ENCODE assay signal across 17 mouse cellular contexts in genomic region chr9:15541735-15542354, GRCm38 (mm10). TPM values are rescaled to one million over a fixed set of nuclear protein-coding genes. Genes with fewer than 3 reads are reported as not detected.
A peak's percentile ranks its signal among the peaks of the same experiment; 100 is the strongest.
DNase-seq lines count a peak whose midpoint lies in the region; ATAC-seq lines count a peak whose summit lies in the region.
"Had no signal": no experiment of that assay in that cellular context is flagged by ENCODE, and none has a peak within 500 bp of the region (broad histone marks: within the 10 kb centered on the region; RNA-seq: fewer than 3 reads in every experiment).

No protein-coding gene starts in this region.

- H3K4me1 ChIP-seq in kidney, embryonic 15.5 days: peaks cover 15% of the 10 kb centered on the region
- peaks cover 15% of the 10 kb centered on the region; the same call in 1 of the 2 replicates for H3K4me1 ChIP-seq in intestine, embryonic 15.5 days (replicated peaks)
- H3K4me1 ChIP-seq: forebrain, embryonic 15.5 days had no signal

- H3K27me3 ChIP-seq in kidney, embryonic 15.5 days: no peaks in the 10 kb centered on the region
- H3K27me3 ChIP-seq in intestine, embryonic 15.5 days (replicated peaks): no peaks in the 10 kb centered on the region
- H3K27me3 ChIP-seq: embryonic facial prominence, embryonic 13.5 days; forebrain, embryonic 15.5 days; heart, embryonic 15.5 days; lung, embryonic 15.5 days had no signal

- no peaks in the 10 kb centered on the region for H3K9me3 ChIP-seq in kidney, embryonic 15.5 days (replicated peaks)
- no peaks in the 10 kb centered on the region for H3K9me3 ChIP-seq in intestine, embryonic 15.5 days
- H3K9me3 ChIP-seq: embryonic facial prominence, embryonic 13.5 days; forebrain, embryonic 15.5 days; heart, embryonic 15.5 days; lung, embryonic 15.5 days had no signal

- no peak for DNase-seq in kidney, postnatal 4 days
- DNase-seq in NIH3T3 (ENCODE audit: low read depth): peak; percentile 9
- DNase-seq in layer of hippocampus, adult 9-10 months (ENCODE audit: low spot score): no peak
- no peak for DNase-seq in B cell, adult 2 months
- DNase-seq in retina, postnatal 1 day: no peak
- DNase-seq: cerebellum, adult 2 months; gastrocnemius, postnatal 10 days; kidney, adult 18-20 months; spleen, adult 18-20 months; thymus, postnatal 25 days had no signal

- WGBS in kidney, embryonic 15.5 days: 48% methylated on average over 5 of the region's 5 CpGs
- WGBS in intestine, embryonic 15.5 days: 38% methylated on average over 5 of the region's 5 CpGs

- peak; percentile 54 for ATAC-seq in kidney, embryonic 15.5 days (replicated peaks; ENCODE audit: low FRiP score)
- ATAC-seq in intestine, embryonic 15.5 days: peak; percentile 83
- peak; percentile 53; the same call in 1 of the 2 replicates for ATAC-seq in megakaryocyte, adult 5-6 weeks (ENCODE audit: poor library complexity, severe bottlenecking)
- ATAC-seq: forebrain, embryonic 15.5 days had no signal

- peak overlapping the region; percentile 60; the same call in 1 of the 2 replicates for H3K27ac ChIP-seq in kidney, embryonic 15.5 days
- H3K27ac ChIP-seq in intestine, embryonic 15.5 days: peak overlapping the region; percentile 66; the same call in 1 of the 2 replicates
- H3K27ac ChIP-seq: embryonic facial prominence, embryonic 13.5 days; forebrain, embryonic 15.5 days; heart, embryonic 15.5 days; lung, embryonic 15.5 days had no signal

- no peak overlapping the region for H3K4me2 ChIP-seq in kidney, embryonic 15.5 days
- no peak overlapping the region for H3K4me2 ChIP-seq in intestine, embryonic 15.5 days (replicated peaks)
- H3K4me2 ChIP-seq: embryonic facial prominence, embryonic 13.5 days; forebrain, embryonic 15.5 days; heart, embryonic 15.5 days; lung, embryonic 15.5 days had no signal

- no peak overlapping the region for H3K9ac ChIP-seq in kidney, embryonic 15.5 days
- no peak overlapping the region for H3K9ac ChIP-seq in intestine, embryonic 15.5 days
- H3K9ac ChIP-seq: embryonic facial prominence, embryonic 13.5 days; forebrain, embryonic 15.5 days; heart, embryonic 15.5 days; lung, embryonic 15.5 days had no signal

- H3K36me3 ChIP-seq in kidney, embryonic 15.5 days: peaks cover 31% of the 10 kb centered on the region
- no peaks in the 10 kb centered on the region for H3K36me3 ChIP-seq in intestine, embryonic 15.5 days
- H3K36me3 ChIP-seq: embryonic facial prominence, embryonic 13.5 days; forebrain, embryonic 15.5 days; heart, embryonic 15.5 days; lung, embryonic 15.5 days had no signal

- H3K4me3 ChIP-seq in kidney, embryonic 15.5 days (replicated peaks): no peak overlapping the region
- H3K4me3 ChIP-seq in intestine, embryonic 15.5 days (replicated peaks): no peak overlapping the region
- H3K4me3 ChIP-seq: embryonic facial prominence, embryonic 13.5 days; forebrain, embryonic 15.5 days; heart, embryonic 15.5 days; lung, embryonic 15.5 days had no signal

RNA-seq across cellular contexts. Expression of gene Smco4, which starts 48.6 kb away (rescaled TPM):
- 4.5 and 6.3 TPM in 2 replicates for polyA plus RNA-seq in kidney, embryonic 15.5 days (2015; fragmentation: Nextera tagmentation; extraction: Ambion mirVana)
- 3.2 and 4.1 TPM in 2 replicates for polyA plus RNA-seq in intestine, embryonic 15.5 days (2015; fragmentation: Nextera tagmentation; extraction: Ambion mirVana)
- total RNA-seq in megakaryocyte, adult 5-6 weeks (2015): 5.3 and 8.3 TPM in 2 replicates
- 0.73 and 1.3 TPM in 2 replicates for total RNA-seq in megakaryocyte, adult 5-6 weeks (2017)
